ENCODE assay signal across 8 mouse cellular contexts in the genomic region with DNA sequence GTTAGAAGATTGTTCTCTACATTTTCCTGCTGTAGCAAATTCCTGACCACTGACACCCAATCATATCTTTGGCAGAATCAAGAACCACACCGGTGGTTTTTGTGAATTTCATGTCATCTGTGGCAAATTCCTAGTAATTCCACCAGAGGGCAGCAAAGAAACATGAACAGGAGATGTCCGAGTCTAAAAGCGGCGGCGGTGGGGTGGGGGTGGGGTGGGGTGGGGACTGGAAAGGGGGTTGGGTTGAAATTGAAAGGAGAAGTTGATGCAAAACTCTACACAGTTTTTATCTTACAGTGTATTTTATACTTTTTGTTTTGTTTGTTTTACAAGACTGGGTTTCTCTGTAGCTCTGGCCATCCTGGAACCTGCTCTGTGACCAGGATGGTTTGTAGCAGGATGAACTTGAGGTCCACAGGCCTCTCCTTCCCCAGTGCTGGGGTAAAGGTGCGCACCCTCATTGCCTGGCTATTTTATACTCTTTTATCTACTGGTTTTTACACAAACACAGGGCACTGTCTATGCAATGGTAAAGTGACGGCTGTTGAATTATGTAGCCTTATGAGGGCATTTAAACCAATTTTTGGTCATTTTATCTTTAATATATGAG. TPM values are rescaled to one million over a fixed set of nuclear protein-coding genes. Genes with fewer than 3 reads are reported as not detected.
DNase-seq lines count a peak whose midpoint lies in the region; ATAC-seq lines count a peak whose summit lies in the region.
"Had no signal": no experiment of that assay in that cellular context is flagged by ENCODE, and none has a peak within 500 bp of the region (broad histone marks: within the 10 kb centered on the region; RNA-seq: fewer than 3 reads in every experiment).

No protein-coding gene starts in this region.

- H3K9me3 ChIP-seq in liver, embryonic 12.5 days (replicated peaks) = no peaks in the 10 kb centered on the region
- no peaks in the 10 kb centered on the region for H3K9me3 ChIP-seq in limb, embryonic 10.5 days (replicated peaks)
- H3K9me3 ChIP-seq: neural tube, embryonic 13.5 days had no signal

- no peak overlapping the region for H3K9ac ChIP-seq in liver, embryonic 12.5 days
- H3K9ac ChIP-seq: neural tube, embryonic 13.5 days had no signal

- H3K36me3 ChIP-seq in liver, embryonic 12.5 days = no peaks in the 10 kb centered on the region
- no peaks in the 10 kb centered on the region for H3K36me3 ChIP-seq in limb, embryonic 10.5 days
- H3K36me3 ChIP-seq: neural tube, embryonic 13.5 days had no signal

- H3K4me2 ChIP-seq in liver, embryonic 12.5 days = no peak overlapping the region
- H3K4me2 ChIP-seq: neural tube, embryonic 13.5 days had no signal

- no peaks in the 10 kb centered on the region for H3K27me3 ChIP-seq in liver, embryonic 12.5 days (replicated peaks)
- H3K27me3 ChIP-seq in limb, embryonic 10.5 days (ENCODE audit: low read depth, poor library complexity, severe bottlenecking) = no peaks in the 10 kb centered on the region
- H3K27me3 ChIP-seq: neural tube, embryonic 13.5 days had no signal

- peak; percentile 42 for DNase-seq in liver
- peak; percentile 54 for DNase-seq in Muller cell, postnatal 12 days (ENCODE audit: inconsistent ontology term)
- DNase-seq in cerebellum, adult 9-10 months = peak; percentile 70
- peak; percentile 63 for DNase-seq in heart, postnatal 4 days
- peak; percentile 41 for DNase-seq in limb, embryonic 10.5 days (ENCODE audit: low spot score)
- DNase-seq in retina, adult 2 months (ENCODE audit: low read depth, low spot score) = peak; percentile 34

- no peak overlapping the region for H3K4me3 ChIP-seq in liver, embryonic 12.5 days
- no peak overlapping the region for H3K4me3 ChIP-seq in limb, embryonic 10.5 days
- H3K4me3 ChIP-seq: neural tube, embryonic 13.5 days had no signal

- 21% methylated on average over 7 of the region's 7 CpGs for WGBS in liver, embryonic 12.5 days (ENCODE audit: insufficient replicate concordance)
- WGBS in limb, embryonic 10.5 days = 29% methylated on average over 7 of the region's 7 CpGs

- no peak for ATAC-seq in liver, embryonic 12.5 days

- H3K4me1 ChIP-seq in liver, embryonic 12.5 days = peaks cover 3% of the 10 kb centered on the region; the same call in 1 of the 2 replicates
- H3K4me1 ChIP-seq in limb, embryonic 10.5 days = no peaks in the 10 kb centered on the region
- H3K4me1 ChIP-seq: neural tube, embryonic 13.5 days had no signal

- H3K27ac ChIP-seq in liver, embryonic 12.5 days = no peak overlapping the region
- no peak overlapping the region for H3K27ac ChIP-seq in limb, embryonic 10.5 days
- H3K27ac ChIP-seq: neural tube, embryonic 13.5 days had no signal

RNA-seq across cellular contexts. Expression of a gene that starts 25.0 kb away (rescaled TPM):
- 19.9 and 20.7 TPM in 2 replicates for polyA plus RNA-seq in liver, embryonic 12.5 days (2016; fragmentation: Nextera tagmentation; extraction: Ambion mirVana)
- 10 to 100 TPM; 15.7 to 16.5 TPM for total RNA-seq in heart, postnatal 4 days (2021)
- polyA plus RNA-seq in limb, embryonic 10.5 days (2016; fragmentation: Nextera tagmentation; extraction: Ambion mirVana) = 12.7 and 18.3 TPM in 2 replicates

RNA-seq across cellular contexts. Expression of a gene that starts 58.9 kb away (rescaled TPM):
- 17.1 and 19.0 TPM in 2 replicates for polyA plus RNA-seq in liver, embryonic 12.5 days (2016; fragmentation: Nextera tagmentation; extraction: Ambion mirVana)
- total RNA-seq in heart, postnatal 4 days (2021) = 10 to 100 TPM; 52.1 to 63.0 TPM
- 23.2 and 26.2 TPM in 2 replicates for polyA plus RNA-seq in limb, embryonic 10.5 days (2016; fragmentation: Nextera tagmentation; extraction: Ambion mirVana)
